Mouse (Mus musculus) lung, postnatal 10 days (tissue): ENCODE measurements at regions not wholly inside any gene's neighbourhood (a gene's known extent, or its start where the extent isn't known, plus 50 kb on each side); places are given as distances from the start of the nearest gene placed in this dataset.

Source experiments
- DNase-seq: peaks from one replicate; pipeline ENCODE4 v3.0.0; 2021

DNA sequence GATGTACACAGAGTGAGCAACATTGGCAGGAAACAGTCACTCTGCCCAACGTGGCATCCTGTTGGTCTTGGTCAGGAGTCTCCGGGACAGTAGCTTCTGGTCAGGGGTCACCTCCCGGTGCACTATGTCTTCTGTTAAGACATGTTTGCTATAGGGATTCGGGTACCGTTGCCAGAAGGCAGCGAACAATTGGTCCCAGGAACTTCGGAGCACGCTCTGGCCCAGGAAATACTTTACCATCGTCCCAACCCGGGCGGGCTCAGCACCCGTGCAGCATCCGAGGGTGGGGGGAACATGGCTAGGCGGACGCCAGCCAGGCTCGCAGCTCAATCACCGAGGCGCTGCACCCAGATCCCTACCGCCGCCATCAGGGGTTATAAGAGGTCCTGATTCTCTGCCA, 80.6 kb upstream of the Adam23 start:
- no peak for DNase-seq

DNA sequence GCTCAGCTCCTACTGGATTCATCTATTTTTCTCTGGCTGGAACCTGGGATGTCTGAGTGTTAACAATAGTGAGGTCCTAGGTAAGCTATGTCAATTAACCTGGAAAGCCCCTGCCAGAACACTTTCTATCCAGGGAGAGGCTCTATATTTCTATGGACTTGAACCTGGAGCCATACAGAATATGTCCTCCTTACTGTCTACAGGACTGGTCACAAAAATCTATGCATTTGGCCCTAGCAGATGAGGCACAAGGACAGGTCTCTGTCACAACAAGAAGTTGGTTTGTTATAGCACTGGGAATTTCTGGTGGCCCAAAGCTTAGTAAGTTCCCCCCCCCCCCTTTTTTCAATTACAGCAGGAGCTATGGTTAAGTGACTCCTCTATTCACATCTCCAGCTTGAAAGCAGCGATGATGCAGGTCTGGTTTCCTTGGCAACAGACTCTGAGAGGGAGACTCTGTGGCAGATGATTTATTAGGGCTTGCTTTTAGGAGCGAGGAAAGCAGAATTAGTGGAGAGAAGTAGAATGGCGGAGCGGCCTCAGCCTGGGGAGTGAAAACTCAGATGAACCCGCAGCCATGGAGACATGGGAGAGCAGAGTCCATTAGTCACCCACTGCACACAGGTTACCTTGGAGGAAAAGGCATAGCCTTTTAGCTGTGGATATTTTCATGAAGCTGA, 77.9 kb upstream of the Adam23 start:
- DNase-seq, result no peak

DNA sequence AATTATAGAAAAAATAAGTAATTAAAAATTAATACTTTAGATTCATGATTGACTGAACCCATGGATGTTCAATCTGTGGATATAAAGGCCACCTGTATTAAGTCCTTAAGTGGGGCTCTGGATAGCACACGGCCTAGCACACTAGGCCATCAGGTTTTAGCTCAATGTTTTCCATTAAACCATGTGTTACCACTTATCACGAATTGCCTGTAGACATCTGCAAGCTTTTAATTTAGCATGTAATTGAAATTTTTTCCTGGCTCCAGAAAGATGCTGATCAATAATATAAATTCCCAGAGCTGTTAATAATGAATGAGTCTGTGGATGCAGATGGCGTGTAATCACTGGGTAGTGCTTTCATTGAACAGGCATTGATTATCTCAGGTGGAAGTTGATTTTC, 76.8 kb upstream of the Adam23 start:
- no peak for DNase-seq

DNA sequence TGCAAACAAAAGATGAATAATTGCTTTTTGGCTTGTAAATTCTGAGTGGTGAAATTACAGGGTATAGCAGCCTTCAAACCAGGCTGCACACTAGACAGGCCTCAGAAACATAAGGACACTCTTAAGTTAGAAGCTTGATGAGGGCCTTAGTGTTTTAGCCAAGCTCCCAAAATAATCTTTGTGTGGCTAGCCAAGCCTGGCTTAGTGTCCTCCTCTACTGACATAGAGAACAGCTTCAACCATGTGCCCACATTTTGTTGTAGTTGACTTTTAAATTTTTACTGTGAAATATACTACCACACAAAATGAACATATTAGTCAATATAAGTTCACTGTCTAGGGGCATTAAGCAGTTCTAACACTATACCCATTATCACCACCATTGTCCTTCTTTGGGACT, 76.1 kb upstream of the Adam23 start:
- no peak for DNase-seq

DNA sequence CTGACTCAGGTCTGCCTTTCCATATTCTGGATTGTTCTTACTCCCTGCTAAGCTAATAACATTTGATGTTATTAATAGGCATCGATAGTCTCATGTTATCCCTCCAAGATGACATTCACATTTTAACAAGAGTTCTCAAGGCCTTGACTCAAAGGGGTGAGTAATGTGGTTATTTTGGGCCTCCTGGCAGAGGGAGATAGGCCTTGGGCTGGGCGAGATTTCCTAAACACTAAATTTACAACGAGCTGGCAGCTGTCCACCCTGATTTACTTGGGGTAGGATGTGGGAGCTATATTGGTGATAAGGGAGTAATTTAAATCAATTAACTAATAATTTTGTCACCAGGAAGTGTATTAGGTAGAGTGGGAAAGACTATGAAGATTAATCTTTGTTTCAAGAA, 62.6 kb upstream of the Adam23 start:
- peak; percentile 23 for DNase-seq

DNA sequence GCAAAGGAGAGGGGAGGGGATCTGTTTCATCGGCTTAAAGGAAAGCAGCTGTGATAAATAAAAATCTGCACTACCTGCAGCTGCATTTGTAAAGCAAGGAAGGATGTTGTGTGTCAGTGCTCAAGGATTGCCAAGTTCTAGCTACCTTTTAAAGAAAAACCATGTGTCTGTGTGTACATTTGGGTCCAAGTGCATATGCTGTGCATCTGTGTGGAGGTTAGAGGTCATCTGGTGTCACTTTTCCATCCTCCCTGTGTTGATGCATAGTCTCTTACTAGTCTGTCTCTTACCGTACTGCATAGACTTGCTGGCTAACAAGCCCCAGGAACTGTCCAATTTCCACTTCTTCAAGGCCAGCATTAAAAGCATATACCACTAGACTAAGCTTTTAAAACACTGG, 60.6 kb upstream of the Adam23 start:
- no peak for DNase-seq

DNA sequence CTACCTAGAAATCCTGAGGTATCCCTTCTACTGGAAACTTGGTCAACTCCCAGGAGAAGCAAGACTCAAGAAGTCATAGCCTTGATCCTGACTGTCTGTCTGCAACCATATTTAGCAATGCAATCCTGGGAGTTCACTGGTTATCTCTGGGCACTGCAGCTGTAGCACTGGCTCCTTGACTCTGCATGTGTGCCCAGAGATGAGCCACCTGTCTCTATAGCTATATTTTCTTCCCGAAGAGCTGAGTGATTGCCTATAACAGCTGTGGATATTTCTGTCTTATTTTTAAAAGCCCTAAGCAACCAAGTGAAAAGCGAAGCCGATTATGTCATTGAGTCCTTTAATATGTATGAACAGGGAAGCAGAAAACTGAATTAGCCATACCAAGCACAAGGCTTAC, 50.3 kb upstream of the Adam23 start:
- no peak for DNase-seq
